Mouse (Mus musculus): ENCODE measurements at regions not wholly inside any gene's neighbourhood (a gene's known extent, or its start where the extent isn't known, plus 50 kb on each side); places are given as distances from the start of the nearest gene placed in this dataset.

GRCm38 (mm10) chr14:85480216-85480615 is 1036.9 kb downstream of the Pcdh17 start:
- H3K9me3 ChIP-seq = no peaks in the 10 kb centered on the region
- H3K36me3 ChIP-seq = no peaks in the 10 kb centered on the region
- H3K4me3 ChIP-seq = no peak overlapping the region
- no peak overlapping the region for H3K27ac ChIP-seq
- no peaks in the 10 kb centered on the region for H3K4me1 ChIP-seq (replicated peaks)
- no peak for DNase-seq (ENCODE audit: low spot score)
- WGBS = 93% methylated on average over 1 of the region's 1 CpGs
- no peaks in the 10 kb centered on the region for H3K27me3 ChIP-seq (ENCODE audit: insufficient read depth, poor library complexity, severe bottlenecking)

DNA sequence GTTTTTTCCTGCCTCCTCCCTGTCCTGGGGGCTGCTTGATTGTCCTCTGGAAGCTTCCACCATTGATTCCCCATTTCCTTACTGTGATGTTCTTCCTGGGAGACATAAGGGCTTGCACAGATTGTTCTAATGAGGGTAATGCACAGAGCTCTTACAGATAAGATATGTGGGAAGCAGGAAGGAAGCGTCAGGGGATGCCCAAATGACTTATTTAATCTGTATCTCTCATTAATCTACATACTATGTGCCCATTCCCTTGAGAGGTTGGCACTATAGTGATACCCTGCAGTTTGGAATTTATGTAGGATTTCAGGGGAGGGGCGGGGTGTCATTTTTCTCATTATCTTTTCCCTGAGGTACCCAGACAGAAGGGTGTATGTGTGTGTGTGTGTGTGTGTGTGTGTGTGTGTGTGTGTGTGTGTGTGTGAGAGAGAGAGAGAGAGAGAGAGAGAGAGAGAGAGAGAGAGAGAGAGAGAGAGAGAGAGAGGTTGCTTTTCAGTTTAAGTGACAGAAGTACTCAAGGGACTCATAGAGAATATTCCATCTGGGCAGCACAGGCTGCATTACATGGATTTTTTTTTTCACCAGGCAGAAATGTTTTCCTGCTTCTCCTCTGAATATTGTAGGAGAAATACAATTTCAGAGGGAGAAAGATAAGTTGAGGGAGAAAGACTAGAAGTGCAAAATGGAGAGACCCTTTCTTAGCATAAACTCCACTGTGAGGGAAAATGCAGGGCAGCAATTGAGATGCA is 1064.2 kb downstream of the Pcdh17 start:
- Histone ChIP-seq H3K27me3 (ENCODE audit: insufficient read depth, poor library complexity, severe bottlenecking) (no peaks in the 10 kb centered on the region), H3K36me3 (no peaks in the 10 kb centered on the region), H3K27ac (no peak overlapping the region), H3K4me1 (replicated peaks) (peaks cover 4% of the 10 kb centered on the region; the same call in 1 of the 2 replicates), H3K9me3 (no peaks in the 10 kb centered on the region), H3K4me3 (no peak overlapping the region)
- WGBS = 77% methylated on average over 2 of the region's 2 CpGs
- DNase-seq (ENCODE audit: low spot score) = no peak

- Histone ChIP-seq H3K27me3 (ENCODE audit: insufficient read depth, poor library complexity, severe bottlenecking) (no peaks in the 10 kb centered on the region), H3K4me1 (replicated peaks) (peaks cover 4% of the 10 kb centered on the region; the same call in 1 of the 2 replicates), H3K9me3 (no peaks in the 10 kb centered on the region), H3K36me3 (no peaks in the 10 kb centered on the region), H3K4me3 (no peak overlapping the region), H3K27ac (0 out of 2 replicates have a peak overlapping the region, but pooled peaks have one; percentile 8)
- DNase-seq (ENCODE audit: low spot score) = peak; percentile 17
- 18% methylated on average over 3 of the region's 3 CpGs for WGBS
Observed at GRCm38 (mm10) chr14:85508527-85508926, 1065.2 kb downstream of the Pcdh17 start.
